Comparison of ENCODE assay signal across 1 mouse cellular context in the genomic region with DNA sequence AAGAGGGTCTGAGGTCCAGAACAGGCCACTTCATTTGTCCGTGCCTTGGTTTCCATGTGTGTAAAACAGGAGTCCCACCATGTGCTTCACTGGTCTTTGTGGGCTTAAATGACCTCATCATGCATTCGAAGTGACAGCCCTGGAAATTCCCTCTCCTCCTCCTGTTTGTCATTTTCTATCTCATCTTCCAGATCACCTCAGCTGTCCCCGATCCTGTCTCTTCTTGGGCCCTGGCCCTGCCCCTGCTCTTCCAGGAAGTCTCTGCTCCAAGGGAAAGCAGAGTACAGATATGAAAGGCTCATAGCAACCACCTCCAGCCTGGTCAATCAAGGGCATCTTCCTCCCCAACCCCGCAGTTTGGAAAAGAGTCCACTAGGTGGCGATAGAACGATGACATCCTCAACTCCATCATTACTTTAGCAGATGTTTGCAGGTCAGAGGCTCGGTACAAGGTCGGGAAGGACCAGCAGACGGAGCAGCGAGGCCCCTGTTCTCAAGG.
TF ChIP-seq lines count a peak whose summit lies in the region.

No protein-coding gene starts in this region.

TF ChIP-seq in MEL, 35 proteins besides CTCF, POLR2A, EP300 and RAD21 (continued from another document):
- TF ChIP-seq TCF12 (IDR thresholded peaks at IDR 0.05; ENCODE audit: low read depth, low read length) = no peak
- no peak for TF ChIP-seq E2F4 (IDR thresholded peaks at IDR 0.05; ENCODE audit: borderline replicate concordance, low read depth, low read length)
- no peak for TF ChIP-seq ELF1 (IDR thresholded peaks at IDR 0.05; ENCODE audit: low read depth, low read length)
